Mouse (Mus musculus) neural tube, embryonic 13.5 days (tissue): ENCODE data around the gene Gpr84. TPM values are rescaled to one million over a fixed set of nuclear protein-coding genes. Genes with fewer than 3 reads are reported as not detected.
"Not testable (repeated sequence)": the region's sequence is repeated elsewhere in the genome, so short reads cannot be mapped to it uniquely, and the experiment has no call there.

Experiments
- ATAC-seq: fragments of 200-750 bp; cut with Nextera tagmentation; 2 replicates; pipeline ENCODE4 v1.8.0; 2017; ENCODE audit warnings: low read depth, mild to moderate bottlenecking, moderate TSS enrichment, moderate library complexity
- H3K27ac ChIP-seq: fragments of 300-500 bp; sonication (generic); replicated peaks from 2 replicates; pipeline ENCODE4 v1.5.1; 2015; ENCODE audit warnings: moderate library complexity, mild to moderate bottlenecking, inconsistent platforms
- H3K27me3 ChIP-seq: fragments of 300-500 bp; sonication (generic); 2 replicates; pipeline ENCODE4 v1.6.1; 2015; ENCODE audit warnings: mild to moderate bottlenecking, inconsistent platforms
- H3K36me3 ChIP-seq: fragments of 300-500 bp; sonication (generic); 2 replicates; pipeline ENCODE4 v1.6.1; 2015; ENCODE audit warnings: mild to moderate bottlenecking, inconsistent platforms
- H3K4me1 ChIP-seq: fragments of 300-500 bp; sonication (generic); replicated peaks from 2 replicates; pipeline ENCODE4 v1.6.1; 2015; ENCODE audit warnings: inconsistent platforms
- H3K4me2 ChIP-seq: fragments of 300-500 bp; sonication (generic); 2 replicates; pipeline ENCODE4 v1.6.1; 2015; ENCODE audit warnings: inconsistent platforms, mild to moderate bottlenecking, moderate library complexity
- H3K4me3 ChIP-seq: fragments of 300-500 bp; sonication (generic); 2 replicates; pipeline ENCODE4 v1.5.1; 2015; ENCODE audit warnings: mild to moderate bottlenecking, inconsistent platforms
- H3K9ac ChIP-seq: fragments of 300-500 bp; sonication (generic); 2 replicates; pipeline ENCODE4 v1.6.1; 2015; ENCODE audit warnings: moderate library complexity, mild to moderate bottlenecking, inconsistent platforms
- H3K9me3 ChIP-seq: fragments of 300-500 bp; sonication (generic); 2 replicates; pipeline ENCODE4 v1.6.1; 2016; ENCODE audit warnings: inconsistent platforms
- WGBS: fragments of 180-500 bp; shearing (Covaris S2); methylation state at CpG from one replicate; pipeline ENCODE4 v1.1.7; 2015; 5-methylcytosine and 5-hydroxymethylcytosine counted together
- microRNA counts: library from miRNA; unstranded; fragments of <30 nt; microRNA quantifications from one replicate; lab custom pipeline; 2016
- microRNA-seq: library from miRNA; unstranded; fragments of <30 nt; microRNA quantifications from one replicate; pipeline ENCODE4, GENCODE M21; 2016
- polyA plus RNA-seq: library from polyadenylated mRNA; unstranded; fragments of >200 nt; fragmentation: Nextera tagmentation; extraction: Ambion mirVana; gene quantifications from 2 replicates; pipeline ENCODE4 v1.2.1, GENCODE M21; 2015

Gpr84 gene
- polyA plus RNA-seq, 1 experiment from 2014 or later, result 0.57 TPM

GRCm38 (mm10) chr15:103277949-103278348 is 32.5 kb downstream of the Gpr84 start:
- H3K36me3 ChIP-seq, result no peaks in the 10 kb centered on the region
- peaks cover 50% of the 10 kb centered on the region for H3K4me1 ChIP-seq
- H3K27me3 ChIP-seq, result no peaks in the 10 kb centered on the region
- H3K9ac ChIP-seq, result peak overlapping the region; percentile 49; the same call in 1 of the 2 replicates
- peak; percentile 55; the same call in 1 of the 2 replicates for ATAC-seq
- 19% methylated on average over 7 of the region's 7 CpGs for whole genome bisulfite sequencing
- H3K27ac ChIP-seq, result peak overlapping the region; percentile 77
- H3K4me3 ChIP-seq, result no peak overlapping the region
- no peaks in the 10 kb centered on the region for H3K9me3 ChIP-seq
- peak overlapping the region; percentile 17 for H3K4me2 ChIP-seq

- H3K4me2 ChIP-seq, H3K9me3 ChIP-seq, H3K27me3 ChIP-seq, H3K27ac ChIP-seq, H3K4me3 ChIP-seq, H3K9ac ChIP-seq, ATAC-seq, H3K36me3 ChIP-seq: not testable (repeated sequence)
- peaks cover 49% of the 10 kb centered on the region for H3K4me1 ChIP-seq
- 94% methylated on average over 3 of the region's 3 CpGs for WGBS
These were observed 34.5 kb downstream of the Gpr84 start for GRCm38 (mm10) chr15:103275943-103276342.

DNA sequence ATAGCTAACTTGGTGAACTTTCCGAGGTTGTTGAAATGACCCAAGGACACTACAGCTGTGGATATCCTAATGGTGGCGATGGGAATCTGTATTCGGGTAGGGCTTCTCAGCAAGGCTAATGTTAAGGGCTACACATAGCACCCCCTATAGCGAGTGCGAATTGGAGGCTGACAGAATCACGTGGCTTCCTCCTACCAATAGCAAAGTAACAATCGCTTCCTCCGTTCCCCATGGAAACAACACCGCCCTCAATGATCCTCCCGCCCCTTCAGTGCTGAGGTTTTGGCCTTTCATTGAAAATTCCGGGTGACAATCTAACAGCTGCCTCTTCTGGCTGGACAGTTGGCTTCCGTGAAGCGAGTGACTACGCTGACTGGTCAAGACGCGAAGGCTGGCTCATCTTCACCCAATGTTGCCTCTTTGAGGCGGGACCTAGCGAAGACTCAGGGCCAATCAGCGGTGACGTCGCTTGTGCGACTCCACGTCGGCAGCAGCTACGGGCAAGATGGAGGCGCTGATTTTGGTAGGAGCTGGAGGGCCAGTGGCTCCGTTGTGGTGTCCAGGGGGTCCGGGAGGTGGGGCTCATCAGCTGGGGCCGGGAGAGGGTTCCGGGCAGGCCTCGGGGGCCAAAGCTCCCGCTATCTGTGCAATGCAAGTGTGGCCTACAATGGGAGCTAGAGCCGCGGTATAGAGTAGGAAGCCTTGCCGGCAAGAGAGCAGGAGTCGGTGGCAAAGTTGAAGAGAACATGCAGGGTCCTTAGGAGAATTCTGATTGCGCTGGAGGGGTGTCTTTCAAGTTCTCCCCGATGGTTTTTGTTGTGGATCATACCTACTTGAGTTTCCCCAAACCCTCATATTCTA is 37.8 kb downstream of the Gpr84 start, which contains the start of gene Copz1:
Gene Copz1 (plus strand): TSS at position 296 of the 861 bp plus-strand sequence.
- Histone ChIP-seq H3K4me3 (peak within 1 kb of the TSS; percentile 88), H3K27ac (peak within 1 kb of the TSS; percentile 77), H3K9ac (peak within 1 kb of the TSS; percentile 90), H3K27me3 (no peaks in the 10 kb centered on the region), H3K4me2 (peak within 1 kb of the TSS; percentile 81), H3K9me3 (no peaks in the 10 kb centered on the region), H3K4me1 (peaks cover 31% of the 10 kb centered on the region), H3K36me3 (no peaks in the 10 kb centered on the region)
- WGBS, result under 1% methylated on average over 38 of the region's 38 CpGs
- ATAC-seq, result peak; percentile 99

- no peaks in the 10 kb centered on the region for H3K9me3 ChIP-seq
- H3K27ac ChIP-seq, result no peak overlapping the region
- H3K4me2 ChIP-seq, result no peak overlapping the region
- 87% methylated on average over 4 of the region's 4 CpGs for WGBS
- no peak overlapping the region for H3K4me3 ChIP-seq
- no peak for ATAC-seq
- H3K36me3 ChIP-seq, result no peaks in the 10 kb centered on the region
- H3K4me1 ChIP-seq, result peaks cover 9% of the 10 kb centered on the region
- no peaks in the 10 kb centered on the region for H3K27me3 ChIP-seq
- no peak overlapping the region for H3K9ac ChIP-seq
These were observed 41.5 kb downstream of the Gpr84 start for GRCm38 (mm10) chr15:103268903-103269302.

GRCm38 (mm10) chr15:103264794-103265193 is 45.6 kb downstream of the Gpr84 start:
- Histone ChIP-seq H3K36me3 (no peaks in the 10 kb centered on the region), H3K27ac (no peak overlapping the region)
- 90% methylated on average over 2 of the region's 2 CpGs for WGBS

DNA sequence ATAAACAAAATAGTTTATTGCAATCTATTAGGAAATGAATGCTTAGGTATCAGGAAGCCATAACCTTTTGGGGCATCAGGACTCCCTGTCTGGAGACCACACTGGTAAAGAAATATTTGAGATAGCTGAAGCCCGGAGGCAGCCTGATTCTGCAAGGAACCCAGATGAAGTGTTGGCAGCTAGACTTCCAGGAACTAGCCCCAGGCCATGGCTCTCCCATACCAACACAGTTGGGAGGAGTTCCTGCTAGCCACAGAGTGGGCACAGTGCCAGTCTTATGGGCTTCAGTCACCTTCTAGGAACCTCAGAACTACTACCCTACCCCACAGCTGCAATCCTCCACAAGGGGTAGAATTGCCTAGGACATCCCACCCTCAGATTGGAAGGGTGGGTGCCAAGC is 50.4 kb downstream of the Gpr84 start:
- no peak for ATAC-seq
- no peak overlapping the region for H3K4me2 ChIP-seq
- H3K4me3 ChIP-seq, result no peak overlapping the region
- no peak overlapping the region for H3K9ac ChIP-seq
- no peaks in the 10 kb centered on the region for H3K36me3 ChIP-seq
- peaks cover 14% of the 10 kb centered on the region for H3K4me1 ChIP-seq
- H3K9me3 ChIP-seq, result no peaks in the 10 kb centered on the region
- peaks cover 4% of the 10 kb centered on the region for H3K27me3 ChIP-seq
- 71% methylated on average over 1 of the region's 1 CpGs for WGBS
- H3K27ac ChIP-seq, result no peak overlapping the region

More at GRCm38 (mm10) chr15:103264794-103265193, 45.6 kb downstream of the Gpr84 start:
- ATAC-seq, result no peak
- Histone ChIP-seq H3K4me3 (no peak overlapping the region), H3K9me3 (no peaks in the 10 kb centered on the region), H3K4me1 (no peaks in the 10 kb centered on the region), H3K4me2 (no peak overlapping the region), H3K9ac (no peak overlapping the region), H3K27me3 (no peaks in the 10 kb centered on the region)

DNA sequence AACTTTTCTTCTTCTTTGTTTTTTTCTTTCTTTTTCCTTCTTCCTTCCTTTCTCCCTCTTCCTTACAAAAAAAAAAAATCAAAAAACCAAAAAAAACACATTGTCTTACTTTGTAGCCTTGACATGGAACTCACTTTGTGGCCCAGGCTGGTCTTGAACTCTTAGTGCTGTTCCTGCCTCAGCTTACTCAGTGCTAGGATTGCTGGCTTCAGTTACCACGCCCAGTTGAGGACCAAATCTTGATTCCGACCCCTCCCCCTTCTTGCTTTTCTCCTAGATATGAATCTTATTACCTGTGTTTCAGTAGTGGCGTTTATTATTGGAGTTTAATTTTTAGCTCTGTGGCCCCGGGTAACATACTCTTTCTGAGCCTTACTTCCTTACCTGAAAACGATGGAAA is 51.2 kb downstream of the Gpr84 start:
- Histone ChIP-seq H3K4me2 (no peak overlapping the region), H3K27ac (no peak overlapping the region), H3K9me3 (no peaks in the 10 kb centered on the region), H3K4me3 (no peak overlapping the region), H3K9ac (no peak overlapping the region), H3K27me3 (peaks cover 5% of the 10 kb centered on the region), H3K36me3 (no peaks in the 10 kb centered on the region), H3K4me1 (peaks cover 20% of the 10 kb centered on the region)
- no peak for ATAC-seq
- 87% methylated on average over 5 of the region's 5 CpGs for whole genome bisulfite sequencing

MicroRNA genes within 50 kb of the gene (microRNA counts, 519-probe panel; counts per million panel counts)
- 4,176 counts per million, percentile 71 among the panel's probes with 10 or more counts for microRNA mmu-miR-148b (lab: Ali Mortazavi, UCI)

Small RNAs within 50 kb of the gene (microRNA-seq; reads per million reads assigned to microRNA genes)
- gene Mir148b (108 reads per million, percentile 56 among the genes with 10 or more reads in this experiment), gene Mir6963 (not detected)

Other genes starting within 250 kb of the Gpr84 start
- gene Smug1, start 143.5 kb downstream of the Gpr84 start, polyA plus RNA-seq, result 36.1 and 41.0 TPM in 2 replicates
- gene Cbx5, start 70.8 kb downstream of the Gpr84 start, polyA plus RNA-seq, result 104 and 116 TPM in 2 replicates
- 784 and 805 TPM in 2 replicates for gene Hnrnpa1, start 70.2 kb downstream of the Gpr84 start, polyA plus RNA-seq
- 1.3 and 1.9 TPM in 2 replicates for gene Nfe2, start 52.2 kb downstream of the Gpr84 start, polyA plus RNA-seq
- 214 and 224 TPM in 2 replicates for gene Copz1, start 37.9 kb downstream of the Gpr84 start, polyA plus RNA-seq
- gene Zfp385a, start 29.5 kb upstream of the Gpr84 start, polyA plus RNA-seq, result 17.1 and 18.4 TPM in 2 replicates
- gene Itga5, start 56.2 kb upstream of the Gpr84 start, polyA plus RNA-seq, result 9.2 and 11.6 TPM in 2 replicates
- not detected in 2 replicates for gene Gtsf1, start 119.9 kb upstream of the Gpr84 start, polyA plus RNA-seq
- gene Gtsf2, start 137.9 kb upstream of the Gpr84 start, polyA plus RNA-seq, result not detected in 2 replicates
- 2.2 and 2.6 TPM in 2 replicates for gene Nckap1l, start 143.2 kb upstream of the Gpr84 start, polyA plus RNA-seq
- 83.3 and 88.7 TPM in 2 replicates for gene Pde1b, start 192.4 kb upstream of the Gpr84 start, polyA plus RNA-seq
- 83.1 and 93.7 TPM in 2 replicates for gene Ppp1r1a, start 227.4 kb upstream of the Gpr84 start, polyA plus RNA-seq